10 mouse cellular contexts compared by ENCODE assay signal in genomic region chr5:106461913-106462312, GRCm38 (mm10). TPM values are rescaled to one million over a fixed set of nuclear protein-coding genes. Genes with fewer than 3 reads are reported as not detected.
DNase-seq lines count a peak whose midpoint lies in the region; ATAC-seq and TF ChIP-seq lines count a peak whose summit lies in the region.
"Had no signal": no experiment of that assay in that cellular context is flagged by ENCODE, and none has a peak within 500 bp of the region (broad histone marks: within the 10 kb centered on the region; RNA-seq: fewer than 3 reads in every experiment).

No protein-coding gene starts in this region.

- H3K27ac ChIP-seq in forebrain, embryonic 14.5 days (ENCODE audit: low read depth, low read length) = no peak overlapping the region
- H3K27ac ChIP-seq in forebrain, embryonic 16.5 days (ENCODE audit: low read length) = no peak overlapping the region
- no peak overlapping the region for H3K27ac ChIP-seq in midbrain, embryonic 10.5 days (replicated peaks)
- H3K27ac ChIP-seq in midbrain, embryonic 13.5 days = no peak overlapping the region
- no peak overlapping the region for H3K27ac ChIP-seq in liver, embryonic 14.5 days

- H3K9me3 ChIP-seq in forebrain, embryonic 14.5 days (replicated peaks; ENCODE audit: control insufficient read depth, low read length) = no peaks in the 10 kb centered on the region
- no peaks in the 10 kb centered on the region for H3K9me3 ChIP-seq in forebrain, embryonic 16.5 days (ENCODE audit: control insufficient read depth, low read length)
- no peaks in the 10 kb centered on the region for H3K9me3 ChIP-seq in midbrain, embryonic 10.5 days (replicated peaks)
- H3K9me3 ChIP-seq in midbrain, embryonic 13.5 days = no peaks in the 10 kb centered on the region
- no peaks in the 10 kb centered on the region for H3K9me3 ChIP-seq in liver, embryonic 14.5 days (ENCODE audit: control insufficient read depth, low read length)

- no peak overlapping the region for H3K4me3 ChIP-seq in forebrain, embryonic 14.5 days (ENCODE audit: low read depth, low read length)
- H3K4me3 ChIP-seq in forebrain, embryonic 16.5 days (replicated peaks; ENCODE audit: low read length) = no peak overlapping the region
- H3K4me3 ChIP-seq in midbrain, embryonic 10.5 days = no peak overlapping the region
- H3K4me3 ChIP-seq in midbrain, embryonic 13.5 days (replicated peaks) = no peak overlapping the region
- no peak overlapping the region for H3K4me3 ChIP-seq in liver, embryonic 14.5 days (ENCODE audit: insufficient read depth in 1 of 2, low read depth in 2 of 2, low read length in 2 of 2)
- H3K4me3 ChIP-seq: megakaryocyte, embryonic 14.5 days had no signal

- no peak overlapping the region for H3K4me2 ChIP-seq in forebrain, embryonic 14.5 days (ENCODE audit: low read length)
- H3K4me2 ChIP-seq in forebrain, embryonic 16.5 days (ENCODE audit: low read length) = no peak overlapping the region
- no peak overlapping the region for H3K4me2 ChIP-seq in midbrain, embryonic 13.5 days (replicated peaks)
- no peak overlapping the region for H3K4me2 ChIP-seq in liver, embryonic 14.5 days (ENCODE audit: low read depth)

- no peaks in the 10 kb centered on the region for H3K36me3 ChIP-seq in forebrain, embryonic 14.5 days (ENCODE audit: control insufficient read depth, insufficient read depth, low read length)
- no peaks in the 10 kb centered on the region for H3K36me3 ChIP-seq in forebrain, embryonic 16.5 days (ENCODE audit: control insufficient read depth, insufficient read depth)
- no peaks in the 10 kb centered on the region for H3K36me3 ChIP-seq in midbrain, embryonic 10.5 days
- no peaks in the 10 kb centered on the region for H3K36me3 ChIP-seq in midbrain, embryonic 13.5 days
- no peaks in the 10 kb centered on the region for H3K36me3 ChIP-seq in liver, embryonic 14.5 days (replicated peaks; ENCODE audit: control insufficient read depth, insufficient read depth, low read depth)

- 1% methylated on average over 4 of the region's 4 CpGs for WGBS in forebrain, embryonic 14.5 days
- under 1% methylated on average over 4 of the region's 4 CpGs for WGBS in forebrain, embryonic 16.5 days
- WGBS in midbrain, embryonic 10.5 days = 0% methylated on average over 4 of the region's 4 CpGs
- WGBS in midbrain, embryonic 13.5 days = 2% methylated on average over 4 of the region's 4 CpGs
- 0% methylated on average over 4 of the region's 4 CpGs for WGBS in liver, embryonic 14.5 days (ENCODE audit: insufficient replicate concordance)

- ATAC-seq in forebrain, embryonic 14.5 days = no peak
- no peak for ATAC-seq in forebrain, embryonic 16.5 days
- ATAC-seq in midbrain, embryonic 13.5 days = no peak
- ATAC-seq in liver, embryonic 14.5 days (ENCODE audit: insufficient read depth) = no peak

- H3K9ac ChIP-seq in forebrain, embryonic 14.5 days (ENCODE audit: low read length) = no peak overlapping the region
- H3K9ac ChIP-seq in forebrain, embryonic 16.5 days (replicated peaks; ENCODE audit: low read depth, low read length) = no peak overlapping the region
- H3K9ac ChIP-seq in midbrain, embryonic 13.5 days (replicated peaks) = no peak overlapping the region
- H3K9ac ChIP-seq in liver, embryonic 14.5 days (replicated peaks) = no peak overlapping the region

- DNase-seq in forebrain, embryonic 14.5 days (ENCODE audit: low spot score) = peak; percentile 73
- DNase-seq in midbrain, embryonic 10.5 days (ENCODE audit: low spot score) = peak; percentile 63
- DNase-seq in cerebellum, adult 9-10 months = peak; percentile 87
- DNase-seq in liver, embryonic 14.5 days (ENCODE audit: low read depth in 3 of 3, low spot score in 3 of 3) = no peak
- DNase-seq in gastrocnemius, postnatal 10 days = no peak
- DNase-seq in frontal cortex, postnatal 25 days (ENCODE audit: low spot score in 2 of 2) = no peak

- no peak for TF ChIP-seq EP300 in liver, embryonic 14.5 days (IDR thresholded peaks at IDR 0.05; ENCODE audit: low read depth)

- TF ChIP-seq CTCF in liver, embryonic 14.5 days (IDR thresholded peaks at IDR 0.05; ENCODE audit: low read depth) = peak; percentile 59

- H3K27me3 ChIP-seq in forebrain, embryonic 14.5 days (replicated peaks; ENCODE audit: control insufficient read depth, insufficient read depth, low read length) = peaks cover 82% of the 10 kb centered on the region
- peaks cover 70% of the 10 kb centered on the region for H3K27me3 ChIP-seq in forebrain, embryonic 16.5 days (replicated peaks; ENCODE audit: control insufficient read depth, insufficient read depth, low read length)
- H3K27me3 ChIP-seq in midbrain, embryonic 10.5 days (ENCODE audit: low read depth, poor library complexity, severe bottlenecking) = peaks cover 100% of the 10 kb centered on the region
- peaks cover 89% of the 10 kb centered on the region for H3K27me3 ChIP-seq in midbrain, embryonic 13.5 days
- H3K27me3 ChIP-seq in liver, embryonic 14.5 days (ENCODE audit: control insufficient read depth, insufficient read depth, low read length) = peaks cover 100% of the 10 kb centered on the region

- peaks cover 18% of the 10 kb centered on the region for H3K4me1 ChIP-seq in forebrain, embryonic 14.5 days (ENCODE audit: control insufficient read depth, insufficient read depth, low read length)
- peaks cover 40% of the 10 kb centered on the region for H3K4me1 ChIP-seq in forebrain, embryonic 16.5 days (replicated peaks; ENCODE audit: control insufficient read depth, insufficient read depth, low read length)
- peaks cover 85% of the 10 kb centered on the region for H3K4me1 ChIP-seq in midbrain, embryonic 10.5 days
- peaks cover 68% of the 10 kb centered on the region for H3K4me1 ChIP-seq in midbrain, embryonic 13.5 days (replicated peaks)
- no peaks in the 10 kb centered on the region for H3K4me1 ChIP-seq in liver, embryonic 14.5 days (replicated peaks; ENCODE audit: control insufficient read depth in 2 of 2, insufficient read depth in 2 of 2, low read length in 1 of 2)

RNA-seq across cellular contexts. Expression of gene Barhl2, which starts 3.9 kb away (rescaled TPM):
- 1.9 and 2.0 TPM in 2 replicates for polyA plus RNA-seq in forebrain, embryonic 14.5 days (2014; fragmentation: Nextera tagmentation; extraction: Ambion mirVana)
- polyA plus RNA-seq in forebrain, embryonic 16.5 days (2015; fragmentation: Nextera tagmentation; extraction: Ambion mirVana) = 0.47 and 1.6 TPM in 2 replicates
- 4.4 and 5.3 TPM in 2 replicates for polyA plus RNA-seq in midbrain, embryonic 10.5 days (2016; fragmentation: Nextera tagmentation; extraction: Ambion mirVana)
- polyA plus RNA-seq in midbrain, embryonic 13.5 days (2015; fragmentation: Nextera tagmentation; extraction: Ambion mirVana) = 12.9 and 14.4 TPM in 2 replicates
- polyA plus RNA-seq in liver, embryonic 14.5 days (2012; rRNA removed) = 0.01 and 0.03 TPM in 2 replicates
- not detected in 2 replicates for polyA plus RNA-seq in liver, embryonic 14.5 days (2014; fragmentation: Nextera tagmentation; extraction: Ambion mirVana)
- not detected for total RNA-seq in gastrocnemius, postnatal 10 days (2021)
- polyA plus RNA-seq: gonadal fat pad, adult 2 months had no signal

Comparison
In these comparisons a context has a peak if more than half of its experiments do, and no peak if none do; other contexts are left out.
1. DNase-seq: peak in forebrain, embryonic 14.5 days (single experiment), midbrain, embryonic 10.5 days (single experiment) and cerebellum, adult 9-10 months (single experiment); none in liver, embryonic 14.5 days (0 of 3), gastrocnemius, postnatal 10 days (single experiment) and frontal cortex, postnatal 25 days (0 of 2).